Mouse (Mus musculus) gastrocnemius, adult 18-20 months (tissue): ENCODE measurements around the gene Lsg1. TPM values are rescaled to one million over a fixed set of nuclear protein-coding genes. Genes with fewer than 3 reads are reported as not detected.
A peak's percentile ranks its signal among the peaks of the same experiment; 100 is the strongest.

ENCODE experiments used
- DNase-seq: peaks from one replicate; pipeline ENCODE4 v3.0.0; 2021; ENCODE audit warnings: low spot score
- total RNA-seq, 2 experiments: library from RNA; stranded (reverse); gene quantifications; 2 replicates each; pipeline ENCODE4 v1.2.3; 2021

Gene Lsg1
- total RNA-seq, 2 experiments from 2014 or later = 18.6 to 18.9 TPM

DNA sequence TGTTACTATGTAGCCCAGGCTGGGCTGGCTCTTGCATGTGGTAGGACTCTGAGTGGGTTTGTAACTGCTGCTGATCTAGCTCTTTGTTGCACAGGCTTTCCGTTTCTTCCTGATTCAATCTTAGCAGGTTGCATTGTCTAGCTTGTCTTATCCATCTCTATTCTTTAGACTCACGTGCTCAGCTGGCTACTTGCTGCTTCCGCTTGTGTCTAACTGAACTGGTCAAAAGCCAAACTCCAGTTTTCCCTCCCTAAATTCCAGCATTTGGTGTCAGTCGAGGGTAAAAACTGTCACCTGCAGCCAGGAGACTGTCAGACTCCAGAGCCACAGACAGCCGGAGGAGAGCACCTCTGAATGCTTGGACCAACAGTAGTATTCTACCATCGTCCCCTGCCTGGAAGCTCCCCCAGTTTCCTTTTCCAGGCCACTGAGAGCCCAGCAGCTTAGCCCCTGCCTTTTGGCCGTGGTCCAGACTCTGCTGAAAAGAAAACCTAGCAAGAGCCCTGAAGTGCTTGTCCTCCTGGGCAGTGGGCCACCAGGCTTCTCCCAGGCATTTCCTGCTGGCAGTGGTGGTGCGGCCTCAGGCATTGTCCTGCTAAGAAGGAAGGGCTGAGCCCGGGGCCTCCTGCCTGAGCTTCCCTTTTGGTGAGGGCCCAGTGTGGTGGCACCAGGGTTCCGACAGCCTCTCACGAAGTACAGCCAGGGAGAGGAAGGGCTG, 34.6 kb downstream of the Lsg1 start:
- DNase-seq = peak; percentile 52

DNA sequence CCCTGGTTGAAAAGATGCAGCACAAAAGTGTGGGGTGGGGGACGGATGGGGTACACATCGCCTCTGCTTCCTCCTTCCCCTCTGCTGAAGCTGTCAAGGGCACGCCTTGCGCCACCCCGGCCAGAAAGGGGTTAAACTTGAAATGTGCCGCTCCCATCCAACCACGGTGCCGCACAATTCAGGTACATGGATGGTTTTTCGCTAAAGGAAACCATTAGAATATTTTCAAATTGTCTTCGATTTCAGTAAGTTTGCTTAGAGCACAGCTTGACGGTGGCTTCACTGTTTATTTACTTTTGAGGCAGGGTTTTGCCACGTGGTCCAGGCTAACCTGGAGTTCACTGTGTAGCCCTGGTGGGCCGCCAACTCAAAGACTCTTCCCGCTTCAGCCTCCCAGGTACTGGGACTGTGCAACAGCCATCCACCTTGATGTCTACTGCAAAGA, 36.6 kb downstream of the Lsg1 start, which contains the start of gene Tmem44:
Tmem44 (minus strand) TSS at position 95 of the 445 bp plus-strand sequence.
- no peak for DNase-seq

DNA sequence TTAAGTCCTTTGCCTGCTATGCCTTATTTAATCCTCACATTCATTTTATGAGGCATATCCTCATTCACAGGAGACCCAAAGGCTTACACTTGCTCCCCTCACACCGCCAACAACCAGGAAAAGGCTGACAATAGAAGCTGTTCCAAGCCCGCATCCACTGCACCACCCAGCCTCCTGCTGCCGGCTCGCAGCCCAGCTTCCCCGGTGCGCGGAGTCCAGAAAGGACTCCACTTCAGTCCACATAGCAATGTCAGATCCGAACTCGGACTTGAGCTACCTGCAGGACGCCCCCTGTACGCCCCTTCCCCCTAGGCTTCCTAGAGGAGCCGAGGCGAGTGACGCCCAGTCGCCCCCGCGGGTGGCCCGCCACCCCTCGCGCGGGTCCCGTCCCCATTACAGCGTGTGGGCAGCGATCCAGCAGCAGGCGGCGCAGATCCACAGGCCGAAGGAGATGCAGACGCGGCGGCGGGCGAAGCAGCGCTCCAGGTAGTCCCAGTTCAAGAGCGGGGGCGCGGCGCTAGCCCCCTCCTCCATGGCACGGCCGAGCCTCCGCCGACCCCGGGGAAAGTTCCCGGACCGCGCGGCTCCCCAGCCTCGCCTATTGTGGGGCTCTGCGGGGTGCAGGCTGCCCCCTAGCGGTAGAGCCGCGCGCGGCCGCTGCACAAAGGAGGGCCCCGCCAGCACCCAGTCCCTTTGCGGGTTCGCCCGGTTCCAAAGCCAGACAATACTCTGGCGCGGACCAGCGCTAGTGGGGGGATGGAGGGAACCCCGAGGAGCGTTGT, 37.2 kb downstream of the Lsg1 start:
- peak; percentile 61 for DNase-seq

- no peak for DNase-seq
These were observed 37.9 kb downstream of the Lsg1 start for GRCm38 (mm10) chr16:30549516-30549915.

- DNase-seq = no peak
These were observed 39.1 kb downstream of the Lsg1 start for GRCm38 (mm10) chr16:30548291-30548690.

DNA sequence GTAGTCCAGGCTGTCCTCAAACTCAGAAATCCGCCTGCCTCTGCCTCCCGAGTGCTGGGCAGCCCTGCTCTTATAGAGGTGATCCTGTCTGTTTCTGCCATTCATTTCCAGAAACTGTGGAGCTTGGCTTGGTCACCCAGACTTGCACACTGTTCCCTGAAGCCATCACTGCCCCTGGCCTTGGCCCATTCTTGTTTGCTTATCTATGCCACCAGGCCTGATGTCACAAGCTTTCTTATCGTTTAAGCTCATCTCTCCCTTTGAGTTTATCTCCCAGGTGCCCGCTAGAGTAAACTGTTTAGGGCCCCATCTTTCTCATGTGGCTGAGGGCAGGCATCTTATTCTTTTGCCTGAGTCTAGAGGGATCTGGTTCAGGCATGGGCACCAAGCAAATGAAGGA, 42.7 kb downstream of the Lsg1 start:
- DNase-seq = no peak

DNA sequence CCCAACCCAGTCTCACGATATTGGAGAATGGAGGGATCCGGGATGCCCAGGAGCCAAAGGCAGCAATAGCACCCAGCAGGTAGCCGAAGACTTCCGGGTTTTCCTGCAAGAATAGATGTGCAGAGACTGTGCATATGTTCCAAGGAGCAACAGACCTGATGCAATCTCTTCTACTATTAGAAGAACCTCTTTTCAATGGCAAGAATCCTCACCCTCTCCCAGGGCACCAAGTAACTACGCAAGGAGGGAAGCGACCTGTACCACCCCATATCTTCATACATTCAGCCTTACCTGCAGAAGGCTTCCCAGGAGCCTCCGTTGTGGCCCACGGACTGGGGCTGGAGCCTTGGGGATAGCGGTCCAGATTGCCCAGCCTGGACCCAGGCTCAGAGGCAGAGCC, 44.0 kb downstream of the Lsg1 start:
- DNase-seq = no peak

DNA sequence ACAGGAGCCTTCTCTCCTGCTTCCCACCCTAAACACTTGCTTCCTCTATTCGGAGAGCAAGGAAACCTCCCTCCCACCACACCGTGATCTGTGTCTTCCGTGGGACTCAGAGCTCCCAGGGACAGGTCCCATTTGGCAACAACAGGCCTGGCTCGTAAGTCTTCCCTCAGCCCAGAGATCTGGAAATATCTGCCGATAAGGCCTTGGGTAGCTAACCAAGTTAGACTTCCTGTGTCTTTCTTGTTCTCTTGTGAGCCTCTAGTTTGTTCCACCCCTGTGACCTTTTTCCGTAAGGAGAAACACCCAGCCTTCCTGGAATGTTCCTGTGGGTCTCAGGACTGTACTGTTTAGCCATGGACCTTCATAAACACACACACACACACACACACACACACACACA, 44.6 kb downstream of the Lsg1 start:
- no peak for DNase-seq

- DNase-seq = no peak
These were observed 47.0 kb downstream of the Lsg1 start for GRCm38 (mm10) chr16:30540107-30541001.

DNA sequence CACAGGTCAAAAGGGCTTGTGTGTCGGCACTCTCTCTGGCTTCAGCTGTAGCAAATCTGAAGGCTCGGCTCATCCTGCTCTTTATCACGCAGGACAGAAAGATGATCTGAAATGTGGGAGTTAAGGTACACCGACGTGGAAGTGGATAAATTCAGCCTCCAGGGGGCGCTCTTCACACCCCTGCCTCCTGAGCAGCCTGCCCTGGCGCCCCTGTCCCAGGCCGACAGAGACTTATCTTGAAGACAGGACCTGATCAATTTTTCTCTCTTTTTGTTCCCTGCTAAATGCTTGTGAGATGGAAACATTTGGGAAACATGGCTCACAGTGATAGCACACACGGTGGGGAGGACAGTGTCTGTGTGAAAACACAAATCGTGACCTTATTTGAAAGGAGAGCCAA, 48.0 kb downstream of the Lsg1 start:
- DNase-seq = peak; percentile 34

GRCm38 (mm10) chr16:30535075-30535474, 52.3 kb downstream of the Lsg1 start:
- DNase-seq = no peak

DNA sequence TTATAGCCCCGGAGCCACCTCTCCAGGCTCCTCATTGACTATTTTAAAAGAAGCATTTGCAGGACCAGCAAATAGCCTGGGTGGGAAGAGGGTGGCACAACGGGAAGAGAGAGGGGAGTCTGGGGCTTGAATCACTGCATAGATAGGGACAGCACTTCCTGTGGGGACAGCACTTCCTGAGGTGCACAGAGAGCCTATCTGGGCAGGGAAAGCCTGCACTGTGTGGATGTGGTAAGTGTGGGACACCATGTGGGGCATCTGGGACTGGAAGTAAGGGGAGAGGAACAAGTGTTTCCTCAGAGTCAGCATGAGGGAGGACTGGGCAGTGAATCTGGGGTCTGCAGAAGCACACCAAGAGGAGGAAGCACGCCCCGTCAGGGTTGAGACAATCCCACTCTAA, 53.8 kb downstream of the Lsg1 start:
- no peak for DNase-seq

DNA sequence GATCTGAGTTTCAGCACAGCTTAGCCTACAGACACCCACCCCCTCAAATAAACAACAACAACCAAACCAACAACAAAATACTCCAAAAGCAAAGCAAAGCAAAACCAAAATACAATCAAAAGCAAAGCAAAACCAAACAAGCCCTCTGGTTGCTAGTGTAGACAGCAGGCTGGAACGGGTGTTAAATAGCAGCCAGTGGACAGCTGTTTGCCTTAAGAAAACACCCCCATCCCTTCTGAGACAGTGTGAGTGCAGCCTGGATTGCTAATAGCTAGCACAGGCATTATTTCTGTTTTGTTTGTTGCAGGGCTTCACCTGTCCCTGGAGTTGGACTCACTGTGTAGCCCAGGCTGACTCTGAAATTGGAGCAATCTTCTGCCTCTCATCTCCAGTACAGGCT, 54.5 kb downstream of the Lsg1 start:
- DNase-seq = no peak

DNA sequence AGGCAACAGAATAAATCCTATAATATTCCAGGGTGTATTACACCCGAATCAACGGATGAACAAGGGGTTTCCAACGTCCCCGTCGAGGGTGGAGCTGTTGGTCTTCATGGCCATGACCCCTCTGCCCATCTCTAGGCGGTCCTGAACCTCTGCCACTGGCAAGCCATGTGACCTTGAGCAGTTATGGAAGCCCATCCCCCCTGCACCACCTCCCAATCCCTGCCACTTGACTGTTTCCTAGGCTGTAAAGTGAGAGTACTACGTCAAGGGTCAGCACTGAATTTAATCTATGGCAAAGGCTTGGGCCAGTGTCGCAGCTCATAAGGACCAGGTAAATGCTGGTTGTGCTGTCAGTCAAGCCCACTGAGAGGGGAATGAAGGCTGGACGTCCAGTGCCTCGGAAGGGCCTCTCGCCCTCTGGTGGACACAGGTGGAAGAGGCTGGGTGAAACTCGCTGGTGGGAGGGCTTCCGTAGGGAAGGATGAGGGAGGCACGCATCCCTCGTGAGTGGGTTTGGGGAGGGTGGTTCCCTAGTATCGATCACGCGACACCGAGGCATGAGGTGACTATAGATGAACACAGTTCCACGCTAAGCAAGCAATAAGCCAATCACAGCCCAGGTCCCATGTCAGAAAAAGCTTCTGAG, 55.5 kb downstream of the Lsg1 start:
- DNase-seq = peak; percentile 29

DNA sequence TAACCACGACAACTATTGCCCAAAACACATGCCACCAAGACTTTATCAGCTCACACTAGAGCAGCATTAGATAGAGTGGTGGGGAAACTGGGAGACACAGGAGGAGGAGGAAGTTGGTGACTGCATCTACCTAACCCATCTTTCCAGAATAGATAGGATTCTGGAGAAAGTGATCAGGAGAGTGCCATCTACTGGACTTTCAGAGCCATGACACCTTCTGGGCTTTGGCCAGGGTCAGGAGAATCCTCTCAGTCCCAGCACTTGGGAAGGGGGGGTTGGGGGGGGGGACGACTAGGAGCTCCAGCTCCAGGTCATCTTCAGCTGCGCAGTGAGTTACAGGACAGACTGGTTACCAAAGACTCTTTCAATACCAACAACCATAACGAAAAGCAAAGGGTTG, 56.6 kb downstream of the Lsg1 start:
- peak; percentile 44 for DNase-seq

- no peak for DNase-seq
These were observed 59.0 kb downstream of the Lsg1 start for GRCm38 (mm10) chr16:30528386-30528785.

DNA sequence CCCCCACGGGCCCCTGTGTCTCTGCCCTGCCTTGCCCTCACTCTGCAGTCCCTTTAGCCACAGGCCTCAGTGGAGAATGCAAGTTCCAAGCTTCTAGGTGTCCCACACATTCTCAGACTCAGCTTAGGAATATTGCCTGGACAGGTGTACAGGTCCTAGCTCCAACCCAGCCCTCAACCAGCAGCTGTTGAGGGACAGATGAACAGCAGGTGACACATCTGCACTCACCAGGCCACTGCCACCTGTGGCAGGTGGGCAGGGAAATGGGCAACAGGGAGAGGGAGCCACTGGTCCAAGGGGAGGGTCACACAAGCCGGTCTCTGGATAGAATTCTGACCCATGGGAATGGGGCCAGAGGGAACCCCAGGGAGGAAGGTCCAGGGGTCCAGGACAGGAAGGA, 59.5 kb downstream of the Lsg1 start:
- DNase-seq = no peak

- no peak for DNase-seq
These were observed 61.6 kb downstream of the Lsg1 start for GRCm38 (mm10) chr16:30525756-30526155.

DNA sequence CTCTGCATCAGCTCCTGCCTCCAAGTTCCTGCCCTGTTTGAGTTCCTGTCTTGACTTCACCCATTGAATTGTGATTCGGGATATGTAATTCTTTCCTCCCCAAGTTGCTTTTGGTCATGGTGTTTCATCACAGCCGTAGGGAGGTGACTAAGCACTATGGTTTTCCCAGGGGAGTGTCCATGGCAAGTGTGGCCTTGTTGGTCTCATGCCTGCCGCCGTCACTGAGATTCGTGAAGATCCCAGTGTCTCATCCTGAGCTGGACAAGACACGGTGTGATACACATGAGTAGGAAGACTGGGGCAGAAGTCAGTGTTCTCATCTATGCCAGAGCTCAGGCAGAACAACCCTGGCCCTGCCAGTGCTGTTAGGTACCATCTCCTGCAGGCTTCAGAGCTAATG, 62.9 kb downstream of the Lsg1 start:
- DNase-seq = no peak

- DNase-seq = no peak
These were observed 65.0 kb downstream of the Lsg1 start for GRCm38 (mm10) chr16:30522253-30522940.

DNA sequence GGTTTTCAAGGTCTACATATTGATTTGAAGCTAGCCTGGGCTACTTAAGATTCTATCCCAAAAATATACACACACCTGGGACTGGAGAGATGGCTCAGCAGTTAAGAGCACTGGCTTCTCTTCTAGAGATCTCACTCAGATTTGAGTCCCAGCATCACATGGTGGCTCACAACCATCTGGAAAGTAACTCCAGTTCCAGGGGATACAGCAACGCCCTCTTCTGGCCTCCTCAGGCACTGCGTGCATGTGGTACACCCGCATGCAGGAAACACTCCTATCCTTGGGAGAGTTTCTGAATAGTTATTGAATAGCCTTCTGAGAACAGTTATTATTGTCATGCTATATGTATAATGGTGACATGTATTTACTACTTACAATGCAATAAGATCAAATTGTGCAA, 66.2 kb downstream of the Lsg1 start:
- no peak for DNase-seq
